Mouse (Mus musculus) brain, embryonic 14.5 days (tissue): Measurements from ENCODE around the gene Rnf157.

Experiments
- CTCF ChIP-seq: fragments of 200-500 bp; IDR thresholded peaks from 2 replicates; pipeline ENCODE4 v1.5.1; 2012; ENCODE audit warnings: inconsistent platforms, mild to moderate bottlenecking, moderate library complexity, borderline replicate concordance; ENCODE audit not compliant: insufficient read depth, insufficient read length; ENCODE audit errors: extremely low read depth
- POLR2A ChIP-seq: fragments of 200-500 bp; IDR thresholded peaks from 2 replicates; pipeline ENCODE4 v1.6.1; 2012; ENCODE audit warnings: mild to moderate bottlenecking, inconsistent platforms, borderline replicate concordance; ENCODE audit not compliant: poor library complexity, insufficient read depth, insufficient read length, severe bottlenecking; ENCODE audit errors: extremely low read depth

- no peak for TF ChIP-seq CTCF
- TF ChIP-seq POLR2A = no peak
Observed at GRCm38 (mm10) chr11:116296191-116296734, 116.6 kb downstream of the Rnf157 start.
